Mouse (Mus musculus): ENCODE data around the gene Rad51b. TPM values are rescaled to one million over a fixed set of nuclear protein-coding genes. Genes with fewer than 3 reads are reported as not detected.

Gene Rad51b
- polyA plus RNA-seq, 1 experiment from 2014 or later = 5.1 TPM

DNA sequence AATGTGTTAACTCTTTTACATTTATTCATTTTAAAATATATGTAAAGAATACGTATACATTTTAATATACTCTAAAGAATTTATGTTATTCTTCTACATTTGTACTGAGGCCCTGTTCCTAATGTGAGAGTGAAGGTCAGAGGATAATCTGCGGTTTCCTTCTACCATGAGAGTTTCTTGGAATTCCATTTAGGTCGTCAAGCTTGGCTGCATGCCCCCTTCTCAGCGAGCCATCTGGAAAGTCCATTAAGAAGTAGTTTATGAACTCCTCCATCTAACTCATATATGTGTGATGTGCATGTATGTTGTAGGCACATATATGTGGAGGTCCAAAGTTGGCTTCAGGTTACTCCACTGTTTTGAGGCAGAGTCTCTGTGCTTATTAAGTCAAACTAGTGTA is 188.4 kb downstream of the Rad51b start:
- ChIA-PET POLR2A (no interaction called here), CTCF (no interaction called here)
- ATAC-seq (no peak), DNase-seq (ENCODE audit: low read depth, low spot score) (no peak)
- H3K27me3 ChIP-seq = no peaks in the 10 kb centered on the region
- in situ Hi-C loops (cut with MboI; ENCODE audit: low pct_unique_long_range_greater_than_20kb) = no loop called here
- no peak for TF ChIP-seq CTCF (IDR thresholded peaks at IDR 0.05)

DNA sequence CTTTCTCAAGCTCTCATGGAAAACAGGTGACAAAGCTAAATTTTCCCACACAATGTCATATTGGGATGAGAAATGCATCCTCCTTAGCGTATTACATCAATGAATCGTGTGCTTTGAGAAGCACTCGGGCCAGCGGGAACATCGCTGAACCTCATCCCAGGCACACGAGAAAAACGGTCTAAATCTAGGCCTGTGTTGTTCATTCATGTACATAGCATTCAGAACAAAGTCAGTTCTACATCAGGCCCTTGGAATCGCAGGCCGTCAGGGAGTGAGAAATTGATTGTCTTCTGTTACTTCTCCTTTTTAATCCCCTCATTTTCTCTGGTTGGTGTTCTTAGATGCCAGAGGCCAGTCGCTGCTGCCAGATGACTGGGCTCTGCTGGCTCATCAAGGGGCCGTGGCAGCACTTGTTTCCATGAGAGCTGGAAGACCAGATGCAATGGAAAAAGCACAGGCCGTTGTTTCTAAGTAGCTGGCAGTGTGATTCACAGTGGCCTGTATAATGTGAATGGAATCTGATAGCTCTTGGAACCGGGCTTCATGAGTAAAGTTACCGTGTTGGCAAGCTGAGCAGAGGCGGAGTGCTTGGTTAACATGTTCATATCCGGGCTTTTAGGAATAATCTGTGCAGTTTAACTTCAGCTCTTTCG is 191.6 kb downstream of the Rad51b start:
- POLR2A ChIA-PET = no interaction called here
- no peak for TF ChIP-seq CTCF (IDR thresholded peaks at IDR 0.05)
- H3K27me3 ChIP-seq = no peaks in the 10 kb centered on the region
- DNase-seq (ENCODE audit: low read depth, low spot score) (no peak), ATAC-seq (peak; percentile 35)
- CTCF ChIA-PET = no interaction called here
- in situ Hi-C loops (cut with MboI; ENCODE audit: low pct_unique_long_range_greater_than_20kb) = no loop called here

DNA sequence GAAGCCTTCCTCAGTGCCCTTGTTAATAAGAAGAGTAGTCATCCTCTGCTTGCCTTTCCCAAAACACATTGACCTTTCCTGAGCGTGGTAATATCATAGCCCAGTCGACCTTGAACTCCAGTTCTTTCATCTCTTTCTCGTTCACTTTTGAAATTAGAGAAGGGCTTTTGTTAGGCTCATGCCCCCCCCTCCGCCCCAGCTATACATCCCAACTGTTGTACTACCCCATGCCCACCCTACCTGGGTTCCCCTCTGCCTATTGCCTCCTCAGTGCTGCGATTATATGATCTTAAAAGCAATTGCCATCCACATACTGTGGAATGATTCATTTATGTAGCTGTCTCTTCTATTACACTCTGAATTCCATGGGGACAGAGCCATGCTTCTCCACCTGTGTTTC is 193.5 kb downstream of the Rad51b start:
- POLR2A ChIA-PET = no interaction called here
- in situ Hi-C loops (cut with MboI; ENCODE audit: low pct_unique_long_range_greater_than_20kb) = no loop called here
- DNase-seq (ENCODE audit: low read depth, low spot score) = no peak
- CTCF ChIA-PET = no interaction called here
- TF ChIP-seq CTCF (IDR thresholded peaks at IDR 0.05) = no peak
- H3K27me3 ChIP-seq = no peaks in the 10 kb centered on the region
- no peak for ATAC-seq

DNA sequence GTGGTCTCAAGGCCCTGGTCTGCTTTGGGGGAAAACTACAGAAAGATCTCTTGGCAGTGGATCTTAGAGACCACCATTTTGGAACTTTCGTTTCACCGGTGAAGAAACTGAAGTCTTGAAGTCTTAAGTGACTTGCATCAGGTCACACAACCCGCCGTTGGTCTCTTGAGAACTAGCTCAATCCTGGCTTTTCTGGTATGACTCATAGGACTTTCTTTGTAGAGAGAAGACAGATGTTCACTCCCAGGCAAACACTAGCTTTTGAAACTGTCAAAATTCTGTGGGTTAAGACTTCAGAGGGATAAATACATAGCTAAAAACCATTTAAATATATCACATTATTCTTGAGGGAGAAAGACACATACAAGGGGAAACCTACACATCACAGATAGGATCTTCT is 195.1 kb downstream of the Rad51b start:
- ChIA-PET CTCF (no interaction called here), POLR2A (no interaction called here)
- no peak for DNase-seq (ENCODE audit: low read depth, low spot score)
- H3K27me3 ChIP-seq = no peaks in the 10 kb centered on the region
- ATAC-seq = no peak
- TF ChIP-seq CTCF (IDR thresholded peaks at IDR 0.05) = no peak
- in situ Hi-C loops (cut with MboI; ENCODE audit: low pct_unique_long_range_greater_than_20kb) = no loop called here

DNA sequence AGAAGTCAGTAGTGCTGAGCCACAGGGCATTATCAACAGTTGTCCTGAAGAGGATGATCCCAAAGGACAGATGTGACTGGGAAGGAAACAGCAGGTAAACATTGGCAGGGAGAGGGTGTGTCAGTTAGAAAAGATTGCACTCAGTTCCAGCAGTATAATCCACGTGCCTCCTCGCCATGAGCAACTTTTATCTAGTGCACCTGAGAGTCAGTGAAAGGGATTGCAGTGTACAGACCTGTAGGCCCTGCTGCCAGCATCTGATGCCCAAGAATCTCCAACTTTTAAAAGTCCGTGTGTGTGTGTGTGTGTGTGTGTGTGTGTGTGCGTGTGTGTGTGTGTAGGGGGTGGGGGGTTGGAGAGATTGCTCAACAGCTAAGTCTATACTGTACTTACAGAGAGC is 195.5 kb downstream of the Rad51b start:
- no peak for TF ChIP-seq CTCF (IDR thresholded peaks at IDR 0.05)
- POLR2A ChIA-PET = interaction anchor here (0.6 kb wide), 1 partner anchor 18 kb away, joined by 3 read pairs; no protein-coding TSS in a partner anchor
- DNase-seq (ENCODE audit: low read depth, low spot score) = no peak
- in situ Hi-C loops (cut with MboI; ENCODE audit: low pct_unique_long_range_greater_than_20kb) = no loop called here
- CTCF ChIA-PET = no interaction called here
- ATAC-seq = no peak
- no peaks in the 10 kb centered on the region for H3K27me3 ChIP-seq

DNA sequence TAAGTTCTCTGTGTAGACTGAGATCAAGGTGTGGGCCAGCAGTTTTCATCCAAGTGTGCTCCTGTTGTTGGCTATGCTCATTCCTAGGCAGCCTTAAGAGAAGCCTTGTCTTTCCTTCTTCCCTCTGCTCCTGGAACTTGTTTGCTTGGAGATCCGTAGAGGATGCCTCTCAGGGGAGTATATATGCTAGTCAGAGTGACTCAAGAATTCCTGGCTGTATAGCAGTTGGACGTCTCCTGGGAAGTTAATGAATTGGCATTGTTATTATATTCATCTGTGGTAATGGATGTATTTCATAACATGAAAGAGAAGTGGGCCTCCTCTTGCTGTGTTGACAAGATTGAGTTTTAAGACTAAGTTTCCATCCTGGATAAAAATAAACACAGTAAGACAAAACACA is 196.4 kb downstream of the Rad51b start:
- ATAC-seq (no peak), DNase-seq (ENCODE audit: low read depth, low spot score) (no peak)
- in situ Hi-C loops (cut with MboI; ENCODE audit: low pct_unique_long_range_greater_than_20kb) = no loop called here
- ChIA-PET CTCF (no interaction called here), POLR2A (interaction anchor here (0.6 kb wide), 1 partner anchor 17 kb away, joined by 3 read pairs; no protein-coding TSS in a partner anchor)
- no peaks in the 10 kb centered on the region for H3K27me3 ChIP-seq
- no peak for TF ChIP-seq CTCF (IDR thresholded peaks at IDR 0.05)

DNA sequence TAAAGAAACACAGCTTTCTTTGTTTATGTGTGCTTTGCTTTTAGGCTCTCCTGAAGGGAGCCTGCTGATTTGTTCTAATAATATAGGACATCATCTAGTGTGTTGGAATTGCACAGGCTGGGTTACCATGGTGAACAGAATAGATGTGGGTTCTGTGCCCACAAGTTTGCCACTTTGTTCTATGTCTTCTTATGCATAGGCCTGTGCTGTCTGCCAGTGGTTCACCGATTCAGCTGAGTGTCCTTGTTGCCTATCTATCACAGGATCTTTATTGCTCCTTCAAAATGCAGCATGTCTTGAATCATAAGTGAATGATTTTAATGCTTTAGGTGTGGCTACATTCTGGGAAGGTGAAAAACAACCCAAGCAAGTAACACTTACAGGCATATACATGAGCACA is 201.2 kb downstream of the Rad51b start:
- DNase-seq (ENCODE audit: low read depth, low spot score) = no peak
- ChIA-PET POLR2A (no interaction called here), CTCF (no interaction called here)
- no peaks in the 10 kb centered on the region for H3K27me3 ChIP-seq
- ATAC-seq = no peak
- no peak for TF ChIP-seq CTCF (IDR thresholded peaks at IDR 0.05)
- in situ Hi-C loops (cut with MboI; ENCODE audit: low pct_unique_long_range_greater_than_20kb) = no loop called here

DNA sequence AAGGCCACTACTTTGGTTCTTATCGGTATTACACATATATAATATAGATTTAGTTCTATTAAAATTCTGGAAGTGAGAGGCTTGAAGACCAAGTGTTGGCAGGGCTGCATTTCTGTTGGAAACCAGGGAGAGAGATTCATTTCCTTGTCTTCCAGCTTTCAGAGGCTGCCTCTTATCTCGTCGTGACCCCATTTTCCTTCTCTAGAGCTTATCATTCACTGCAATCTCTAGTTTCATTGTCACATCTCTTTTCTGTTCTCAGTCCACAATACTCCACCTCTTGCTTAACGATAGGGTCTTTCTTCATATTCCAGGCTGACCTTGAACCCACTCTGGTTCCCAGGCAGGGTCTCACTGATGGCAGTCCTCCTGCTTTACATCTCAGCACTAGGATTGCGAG is 202.7 kb downstream of the Rad51b start:
- DNase-seq (ENCODE audit: low read depth, low spot score) = no peak
- ChIA-PET CTCF (no interaction called here), POLR2A (no interaction called here)
- no peaks in the 10 kb centered on the region for H3K27me3 ChIP-seq
- in situ Hi-C loops (cut with MboI; ENCODE audit: low pct_unique_long_range_greater_than_20kb) = no loop called here
- no peak for TF ChIP-seq CTCF (IDR thresholded peaks at IDR 0.05)
- ATAC-seq = no peak

DNA sequence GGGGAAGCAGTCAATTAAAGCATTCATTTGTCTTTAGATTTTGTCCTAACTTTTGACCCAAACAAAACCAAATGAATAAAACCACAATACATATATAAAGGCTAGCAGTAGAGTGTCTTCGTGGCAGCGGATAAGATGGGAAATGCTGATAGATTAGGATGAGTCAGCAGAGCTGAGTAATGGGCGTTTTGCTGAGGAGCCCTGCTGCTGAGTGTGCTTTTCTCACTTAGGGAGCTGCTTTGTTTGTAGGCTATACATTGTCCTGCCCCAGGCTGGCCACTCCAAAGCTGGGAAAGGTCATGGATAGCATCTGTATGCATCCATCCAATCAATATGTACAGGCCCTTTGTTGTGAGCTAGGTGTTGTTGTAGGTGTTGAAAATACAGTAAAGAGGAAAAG is 204.8 kb downstream of the Rad51b start:
- ATAC-seq = no peak
- no peak for TF ChIP-seq CTCF (IDR thresholded peaks at IDR 0.05)
- ChIA-PET CTCF (interaction anchor here (1.8 kb wide), 1 partner anchor 24 kb away, joined by 4 read pairs; no protein-coding TSS in a partner anchor), POLR2A (interaction anchor here (0.6 kb wide), 1 partner anchor 38 kb away, joined by 3 read pairs; no protein-coding TSS in a partner anchor)
- DNase-seq (ENCODE audit: low read depth, low spot score) = no peak
- no peaks in the 10 kb centered on the region for H3K27me3 ChIP-seq
- in situ Hi-C loops (cut with MboI; ENCODE audit: low pct_unique_long_range_greater_than_20kb) = no loop called here

DNA sequence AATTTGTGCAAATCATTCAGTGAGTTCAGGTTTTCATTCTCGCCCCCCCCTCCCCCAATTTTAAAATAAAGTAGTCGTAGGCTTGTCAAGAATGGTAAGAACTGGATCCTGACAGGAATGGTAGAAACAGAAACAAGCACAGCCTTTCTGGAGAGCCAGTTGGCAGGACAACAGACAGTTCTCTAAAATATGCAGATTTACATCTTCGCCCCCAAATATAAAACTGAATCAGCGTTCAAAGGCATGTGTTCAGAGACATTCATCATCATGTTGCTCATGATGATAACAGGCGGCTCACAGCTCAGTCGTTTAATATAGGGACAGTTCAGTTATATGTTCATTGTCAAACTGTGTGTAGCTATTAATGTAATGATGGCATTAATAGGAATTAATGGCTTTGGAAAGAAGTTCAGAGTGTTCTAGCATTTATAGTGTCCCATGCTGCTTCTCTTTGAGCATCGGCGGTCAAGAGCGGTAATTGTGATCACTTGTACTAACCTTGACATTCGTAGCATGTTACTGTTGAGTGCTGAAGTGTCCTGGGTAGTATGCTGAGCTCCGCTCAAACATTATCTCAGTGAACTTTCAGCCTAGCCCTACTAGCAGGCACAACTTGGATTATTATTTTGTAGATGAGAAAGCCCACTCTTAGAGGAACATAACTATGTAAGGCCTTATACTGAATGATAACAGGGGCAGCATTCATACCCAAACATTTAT is 205.9 kb downstream of the Rad51b start:
- H3K27me3 ChIP-seq = no peaks in the 10 kb centered on the region
- in situ Hi-C loops (cut with MboI; ENCODE audit: low pct_unique_long_range_greater_than_20kb) = no loop called here
- no peak for DNase-seq (ENCODE audit: low read depth, low spot score)
- ATAC-seq = no peak
- ChIA-PET POLR2A (interaction anchor here (1.0 kb wide), 1 partner anchor 9 kb away, joined by 3 read pairs; no protein-coding TSS in a partner anchor), CTCF (interaction anchor here (1.8 kb wide), 1 partner anchor 25 kb away, joined by 4 read pairs; no protein-coding TSS in a partner anchor)
- no peak for TF ChIP-seq CTCF (IDR thresholded peaks at IDR 0.05)

All from Patski (cell line).